11 mouse cellular contexts compared by ENCODE assay signal in the genomic region with DNA sequence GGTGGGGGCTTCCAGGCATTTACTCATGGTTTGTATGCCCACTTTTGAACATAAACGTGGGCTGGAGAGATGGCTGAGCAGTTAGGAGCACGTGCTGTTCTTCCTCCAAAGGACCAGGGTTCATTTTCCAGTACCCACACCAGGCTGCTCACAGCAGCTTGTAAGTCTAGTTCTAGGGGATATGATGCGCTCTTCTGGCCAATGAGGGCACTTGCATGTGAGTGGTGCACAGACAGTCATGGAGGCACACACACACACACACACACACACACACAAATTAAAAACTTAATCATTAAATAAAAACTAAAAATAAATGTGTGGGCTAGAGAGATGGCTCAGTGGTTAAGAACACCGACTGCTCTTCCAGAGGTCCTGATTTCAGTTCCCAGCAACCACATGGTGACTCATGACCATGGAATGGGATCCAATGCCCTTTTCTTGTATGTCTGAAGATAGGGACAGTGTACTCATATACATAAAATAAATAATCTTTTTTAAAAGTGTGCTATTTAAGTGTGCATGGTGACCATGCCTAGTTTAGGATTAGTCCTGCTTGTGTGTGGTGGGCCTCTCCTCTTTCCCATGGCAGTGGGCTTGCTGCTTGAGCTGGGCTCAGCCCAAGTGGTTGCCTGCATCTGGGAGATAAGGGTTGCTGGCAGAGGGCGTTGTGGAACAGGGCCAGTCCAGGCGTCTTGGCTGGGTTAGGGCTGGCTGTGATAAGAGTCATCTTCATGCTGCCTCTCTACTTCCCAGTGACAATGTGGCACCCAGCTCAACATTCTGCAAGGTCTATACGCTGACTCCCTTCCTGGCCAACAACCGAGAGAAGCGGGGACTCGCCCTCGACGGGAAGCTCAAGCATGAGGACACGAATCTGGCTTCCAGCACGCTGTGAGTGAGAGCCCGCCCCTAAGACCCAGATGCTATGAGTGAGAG. TPM values are rescaled to one million over a fixed set of nuclear protein-coding genes. Genes with fewer than 3 reads are reported as not detected.
A peak's percentile ranks its signal among the peaks of the same experiment; 100 is the strongest.
DNase-seq lines count a peak whose midpoint lies in the region; ATAC-seq lines count a peak whose summit lies in the region.
"Had no signal": no experiment of that assay in that cellular context is flagged by ENCODE, and none has a peak within 500 bp of the region (broad histone marks: within the 10 kb centered on the region; RNA-seq: fewer than 3 reads in every experiment).

No protein-coding gene starts in this region.

- H3K9me3 ChIP-seq in liver, embryonic 16.5 days (replicated peaks; ENCODE audit: control insufficient read depth, low read length): no peaks in the 10 kb centered on the region
- H3K9me3 ChIP-seq: hindbrain, embryonic 15.5 days had no signal

- DNase-seq in heart, adult 11 months: peak; percentile 94
- no peak for DNase-seq in heart, postnatal 25 days (ENCODE audit: low spot score)
- DNase-seq in 416B (ENCODE audit: low read depth): peak; percentile 64
- DNase-seq in adrenal gland, postnatal 14 days: no peak
- DNase-seq in gastrocnemius, adult 8-10 months (ENCODE audit: low spot score in 2 of 2): no peak
- no peak for DNase-seq in layer of hippocampus, postnatal 10 days (ENCODE audit: low spot score in 2 of 2)
- DNase-seq: right cerebral cortex, postnatal 25 days had no signal

- H3K4me2 ChIP-seq in liver, embryonic 16.5 days (ENCODE audit: low read depth, low read length): peak overlapping the region; percentile 73
- H3K4me2 ChIP-seq: hindbrain, embryonic 15.5 days had no signal

- H3K4me1 ChIP-seq in liver, embryonic 16.5 days (ENCODE audit: control insufficient read depth, low read depth, low read length): peaks cover 60% of the 10 kb centered on the region
- H3K4me1 ChIP-seq: hindbrain, embryonic 15.5 days had no signal

- H3K27ac ChIP-seq in liver, embryonic 16.5 days (ENCODE audit: low read length): peak overlapping the region; percentile 99
- H3K27ac ChIP-seq: hindbrain, embryonic 15.5 days had no signal

- ATAC-seq in erythroid progenitor cell, adult 5-6 weeks (replicated peaks; ENCODE audit: low FRiP score, poor library complexity, severe bottlenecking): peak; percentile 75
- peak; percentile 90 for ATAC-seq in liver, embryonic 16.5 days (ENCODE audit: low read depth)

- 27% methylated on average over 15 of the region's 15 CpGs for WGBS in liver, embryonic 16.5 days (ENCODE audit: insufficient replicate concordance)

- H3K4me3 ChIP-seq in liver, embryonic 16.5 days (ENCODE audit: low read depth, low read length): peak overlapping the region; percentile 69
- H3K4me3 ChIP-seq: hindbrain, embryonic 15.5 days had no signal

- H3K27me3 ChIP-seq in liver, embryonic 16.5 days (ENCODE audit: control insufficient read depth, insufficient read depth, low read depth, low read length): no peaks in the 10 kb centered on the region
- H3K27me3 ChIP-seq: CH12.LX; hindbrain, embryonic 15.5 days had no signal

- intact Hi-C loops in heart, postnatal 25 days (cut with DNase I): no loop called here

- peak overlapping the region; percentile 89 for H3K9ac ChIP-seq in liver, embryonic 16.5 days (ENCODE audit: low read depth, low read length)
- H3K9ac ChIP-seq: hindbrain, embryonic 15.5 days had no signal

- peaks cover 34% of the 10 kb centered on the region for H3K36me3 ChIP-seq in liver, embryonic 16.5 days (ENCODE audit: control insufficient read depth, insufficient read depth)

RNA-seq across cellular contexts. Expression of gene Tpbgl, which starts 32.8 kb away (rescaled TPM):
- total RNA-seq in heart, postnatal 25 days (2021): 1 to 10 TPM; 3.0 to 3.9 TPM
- total RNA-seq in erythroid progenitor cell, adult 5-6 weeks (2015; ENCODE audit: low replicate concordance): 0.42 and 1.1 TPM in 2 replicates
- total RNA-seq in erythroid progenitor cell, adult 5-6 weeks (2017; ENCODE audit: low replicate concordance): 0.39 and 0.83 TPM in 2 replicates
- polyA plus RNA-seq in liver, embryonic 16.5 days (2015; fragmentation: Nextera tagmentation; extraction: Ambion mirVana): 0.39 and 0.47 TPM in 2 replicates
- total RNA-seq in adrenal gland, postnatal 14 days (2021): 14.7 and 16.5 TPM in 2 replicates
- 10 to 100 TPM; 52.4 to 77.6 (median 63.1) TPM for total RNA-seq in gastrocnemius, adult 8-10 months (2022)
- total RNA-seq in layer of hippocampus, postnatal 10 days (2021): 1 to 10 TPM; 2.9 to 3.3 TPM

RNA-seq across cellular contexts. Expression of gene Arrb1, which starts 58.9 kb away (rescaled TPM):
- total RNA-seq in heart, postnatal 25 days (2021): 10 to 100 TPM; 17.2 to 26.4 TPM
- 184 TPM in 2 replicates for total RNA-seq in erythroid progenitor cell, adult 5-6 weeks (2015; ENCODE audit: low replicate concordance)
- total RNA-seq in erythroid progenitor cell, adult 5-6 weeks (2017; ENCODE audit: low replicate concordance): 538 and 553 TPM in 2 replicates
- polyA plus RNA-seq in liver, embryonic 16.5 days (2015; fragmentation: Nextera tagmentation; extraction: Ambion mirVana): 92.8 and 95.7 TPM in 2 replicates
- 48.9 and 57.9 TPM in 2 replicates for total RNA-seq in adrenal gland, postnatal 14 days (2021)
- 10 to 100 TPM; 11.9 to 14.3 (median 12.7) TPM for total RNA-seq in gastrocnemius, adult 8-10 months (2022)
- total RNA-seq in layer of hippocampus, postnatal 10 days (2021): 100 to 1,000 TPM; 150 to 192 TPM

Comparison
In these comparisons a context has a peak if more than half of its experiments do, and no peak if none do; other contexts are left out.
1. DNase-seq: peak in heart, adult 11 months (single experiment) and 416B (single experiment); none in heart, postnatal 25 days (single experiment), adrenal gland, postnatal 14 days (single experiment), gastrocnemius, adult 8-10 months (0 of 2) and layer of hippocampus, postnatal 10 days (0 of 2).